14 mouse cellular contexts compared by ENCODE assay signal in the genomic region with DNA sequence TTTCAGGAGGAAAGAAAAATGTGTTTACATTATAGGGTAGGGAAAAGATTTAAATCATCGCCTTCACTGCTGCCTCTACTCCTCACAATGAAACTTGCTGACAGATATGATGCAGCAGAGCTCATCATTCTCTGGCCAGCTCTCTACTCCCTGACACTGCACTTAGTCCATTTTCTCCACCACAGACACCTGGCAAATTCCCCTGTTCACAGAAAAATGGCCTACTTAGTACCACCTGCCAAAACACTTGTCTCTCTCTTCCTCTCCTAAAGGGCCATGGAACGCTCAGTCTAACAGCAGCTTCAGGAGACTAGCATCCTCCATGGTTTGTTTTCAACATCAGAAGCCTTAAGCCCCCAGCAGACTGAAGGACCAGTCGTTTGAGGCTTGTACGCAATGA. TPM values are rescaled to one million over a fixed set of nuclear protein-coding genes. Genes with fewer than 3 reads are reported as not detected.
A peak's percentile ranks its signal among the peaks of the same experiment; 100 is the strongest.
DNase-seq lines count a peak whose midpoint lies in the region; ATAC-seq and TF ChIP-seq lines count a peak whose summit lies in the region.
"Had no signal": no experiment of that assay in that cellular context is flagged by ENCODE, and none has a peak within 500 bp of the region (broad histone marks: within the 10 kb centered on the region; RNA-seq: fewer than 3 reads in every experiment).

No protein-coding gene starts in this region.

- H3K4me3 ChIP-seq in liver, embryonic 11.5 days (ENCODE audit: low read depth, low read length), result no peak overlapping the region
- H3K4me3 ChIP-seq in liver, embryonic 14.5 days (ENCODE audit: insufficient read depth in 1 of 2, low read depth in 2 of 2, low read length in 2 of 2), result peak overlapping the region in 1 of 2 experiments; percentile 22; a peak in 1 of 4 replicates
- H3K4me3 ChIP-seq: left cerebral cortex, adult 2 months had no signal

- intact Hi-C loops in left cerebral cortex, postnatal 14 days (cut with DNase I), result no loop called here

- H3K36me3 ChIP-seq in liver, embryonic 11.5 days (ENCODE audit: control insufficient read depth, insufficient read depth, low read length), result no peaks in the 10 kb centered on the region
- H3K36me3 ChIP-seq in liver, embryonic 14.5 days (replicated peaks; ENCODE audit: control insufficient read depth, insufficient read depth, low read depth), result no peaks in the 10 kb centered on the region; the same call in 1 of the 2 replicates

- H3K4me1 ChIP-seq in liver, embryonic 11.5 days (replicated peaks; ENCODE audit: control insufficient read depth, insufficient read depth, low read length), result peaks cover 37% of the 10 kb centered on the region
- peaks cover 32 to 33% of the 10 kb centered on the region in 2 experiments for H3K4me1 ChIP-seq in liver, embryonic 14.5 days (replicated peaks; ENCODE audit: control insufficient read depth in 2 of 2, insufficient read depth in 2 of 2, low read length in 1 of 2)

- DNase-seq in cerebellum, postnatal 4 days (ENCODE audit: low spot score in 2 of 2), result no peak
- DNase-seq in liver, embryonic 11.5 days (ENCODE audit: low spot score), result no peak
- no peak for DNase-seq in liver
- DNase-seq in cerebellum, adult 11-12 months, result peak; percentile 57
- no peak for DNase-seq in liver, embryonic 14.5 days (ENCODE audit: low read depth in 3 of 3, low spot score in 3 of 3)
- DNase-seq in left cerebral cortex, postnatal 14 days (ENCODE audit: low spot score in 2 of 2), result no peak
- DNase-seq in right cerebral cortex, postnatal 14 days, result no peak
- DNase-seq: adrenal gland, postnatal 25 days; heart, adult 11 months; heart, postnatal 14 days; kidney, adult 18-20 months; kidney, postnatal 4 days had no signal

- TF ChIP-seq CTCF in liver, embryonic 14.5 days (IDR thresholded peaks at IDR 0.05; ENCODE audit: low read depth), result no peak

- 83% methylated on average over 4 of the region's 4 CpGs for WGBS in liver, embryonic 11.5 days
- 80% methylated on average over 4 of the region's 4 CpGs for WGBS in liver, embryonic 14.5 days (ENCODE audit: insufficient replicate concordance)

- 0 out of 2 replicates have a peak overlapping the region, but pooled peaks have one; percentile 7 for H3K4me2 ChIP-seq in liver, embryonic 11.5 days
- peak overlapping the region; percentile 59 for H3K4me2 ChIP-seq in liver, embryonic 14.5 days (ENCODE audit: low read depth)

- ATAC-seq in cerebellum, adult (ENCODE audit: insufficient number of reproducible peaks, low FRiP score, low TSS enrichment), result peak; percentile 43; the same call in 1 of the 2 replicates
- ATAC-seq in liver, embryonic 11.5 days (replicated peaks; ENCODE audit: low FRiP score), result no peak
- ATAC-seq in liver, embryonic 14.5 days (ENCODE audit: insufficient read depth), result no peak

- H3K27ac ChIP-seq in liver, embryonic 11.5 days (ENCODE audit: low read depth, low read length), result no peak overlapping the region
- H3K27ac ChIP-seq in liver, embryonic 14.5 days, result peak overlapping the region; percentile 46; the same call in 1 of the 2 replicates
- H3K27ac ChIP-seq: left cerebral cortex, adult 2 months had no signal

- no peaks in the 10 kb centered on the region for H3K9me3 ChIP-seq in liver, embryonic 11.5 days (ENCODE audit: control insufficient read depth, low read length)
- no peaks in the 10 kb centered on the region for H3K9me3 ChIP-seq in liver, embryonic 14.5 days (ENCODE audit: control insufficient read depth, low read length)

- H3K27me3 ChIP-seq in liver, embryonic 11.5 days (replicated peaks; ENCODE audit: control insufficient read depth, insufficient read depth, low read length), result no peaks in the 10 kb centered on the region
- H3K27me3 ChIP-seq in liver, embryonic 14.5 days (ENCODE audit: control insufficient read depth, insufficient read depth, low read length), result no peaks in the 10 kb centered on the region

- H3K9ac ChIP-seq in liver, embryonic 11.5 days (ENCODE audit: low read depth, low read length), result no peak overlapping the region
- peak overlapping the region; percentile 47; the same call in 1 of the 2 replicates for H3K9ac ChIP-seq in liver, embryonic 14.5 days (replicated peaks)

- no peak for TF ChIP-seq EP300 in liver, embryonic 14.5 days (IDR thresholded peaks at IDR 0.05; ENCODE audit: low read depth)

RNA-seq across cellular contexts. Expression of a gene that starts 31.8 kb away (rescaled TPM):
- 42.9 and 43.8 TPM in 2 replicates for polyA plus RNA-seq in liver, embryonic 11.5 days (2014; fragmentation: Nextera tagmentation; extraction: Ambion mirVana)
- polyA plus RNA-seq in liver, embryonic 14.5 days (2012; rRNA removed), result 19.2 and 28.1 TPM in 2 replicates
- 34.6 and 38.2 TPM in 2 replicates for polyA plus RNA-seq in liver, embryonic 14.5 days (2014; fragmentation: Nextera tagmentation; extraction: Ambion mirVana)
- 100 to 1,000 TPM; 142 to 144 TPM for total RNA-seq in left cerebral cortex, postnatal 14 days (2021)

RNA-seq across cellular contexts. Expression of a gene that starts 41.7 kb away (rescaled TPM):
- polyA plus RNA-seq in liver, embryonic 11.5 days (2014; fragmentation: Nextera tagmentation; extraction: Ambion mirVana), result 14.1 and 17.1 TPM in 2 replicates
- polyA plus RNA-seq in liver, embryonic 14.5 days (2012; rRNA removed), result 1.5 and 2.6 TPM in 2 replicates
- 6.7 and 8.5 TPM in 2 replicates for polyA plus RNA-seq in liver, embryonic 14.5 days (2014; fragmentation: Nextera tagmentation; extraction: Ambion mirVana)
- total RNA-seq in left cerebral cortex, postnatal 14 days (2021), result 10 to 100 TPM; 25.2 to 28.5 TPM
